Mouse (Mus musculus) right cerebral cortex, adult 2 months (tissue): ENCODE measurements around the gene Cox15.

Source experiments
- DNase-seq, 2 experiments: peaks; one replicate each; pipeline ENCODE4 v3.0.0; 2021 to 2022; ENCODE audit warnings: low spot score in 2 of 2

Cox15 gene

GRCm38 (mm10) chr19:43708206-43708605 is 44.6 kb downstream of the Cox15 start:
- no peak for DNase-seq

GRCm38 (mm10) chr19:43704787-43705497 is 47.9 kb downstream of the Cox15 start:
- no peak for DNase-seq

- no peak for DNase-seq
Observed at GRCm38 (mm10) chr19:43704211-43704610, 48.6 kb downstream of the Cox15 start.

GRCm38 (mm10) chr19:43699763-43700155 is 53.0 kb downstream of the Cox15 start:
- DNase-seq = peak in 1 of 2 experiments; percentile 23

GRCm38 (mm10) chr19:43699021-43699762 is 53.6 kb downstream of the Cox15 start:
- peak; percentile 44 to 63 for DNase-seq

GRCm38 (mm10) chr19:43697666-43698370 is 55.0 kb downstream of the Cox15 start:
- DNase-seq = no peak

DNA sequence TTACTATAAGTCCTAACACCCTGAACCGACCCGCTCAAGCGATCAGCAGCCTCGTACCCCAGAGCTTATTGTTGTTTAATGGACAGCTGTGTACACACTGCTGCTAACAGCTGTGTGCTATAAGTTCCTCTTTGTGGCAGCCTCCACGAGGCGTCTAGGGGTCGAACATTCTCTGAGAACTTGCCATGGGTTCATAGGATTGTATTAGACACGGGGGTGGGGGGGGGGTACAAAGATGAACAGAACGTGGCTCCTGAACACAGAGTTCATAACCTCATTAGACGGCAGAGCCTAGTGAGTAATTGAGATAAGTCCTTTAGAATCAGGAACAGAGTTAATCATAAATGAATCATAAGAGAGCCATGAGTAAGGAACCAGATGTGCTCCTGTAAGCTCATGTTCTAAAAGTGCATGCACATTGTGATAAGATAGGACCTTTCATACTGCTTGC is 57.3 kb downstream of the Cox15 start:
- DNase-seq = no peak

DNA sequence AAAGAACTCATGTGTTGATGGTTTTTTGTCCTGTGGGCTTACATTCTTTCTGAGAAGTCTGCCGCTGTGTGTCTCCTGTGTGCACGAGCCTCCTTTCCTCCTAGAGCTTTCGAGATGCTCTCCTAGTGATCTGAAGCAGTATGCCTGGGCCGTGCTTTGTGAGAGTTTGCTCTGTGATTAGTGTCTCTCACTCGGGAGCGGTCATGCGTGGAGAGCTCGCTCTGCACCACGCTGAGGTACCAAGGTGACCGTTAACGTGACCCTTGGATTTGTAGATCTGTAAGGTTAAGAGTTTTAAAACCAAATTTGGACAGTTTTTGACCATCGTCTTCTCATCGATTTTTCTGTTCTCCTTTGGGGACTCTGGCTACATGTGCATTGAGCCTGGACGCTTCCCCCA is 60.0 kb downstream of the Cox15 start:
- DNase-seq = no peak

GRCm38 (mm10) chr19:43689419-43690246 is 63.2 kb downstream of the Cox15 start, which contains the start of gene Entpd7:
Entpd7 (plus strand) TSS chr19:43689672.
- peak; percentile 97 to 98 for DNase-seq
